Mouse (Mus musculus) forebrain, embryonic 16.5 days (tissue): Measurements from ENCODE around the gene Cryba4. TPM values are rescaled to one million over a fixed set of nuclear protein-coding genes. Genes with fewer than 3 reads are reported as not detected.

Experiments used
- ATAC-seq: fragments of 200-750 bp; cut with Nextera tagmentation; 2 replicates; pipeline ENCODE4 v1.8.0; 2017; ENCODE audit warnings: mild to moderate bottlenecking, moderate library complexity
- H3K27ac ChIP-seq: fragments of 300-500 bp; sonication (generic); 2 replicates; pipeline ENCODE4 v1.5.1; 2014; ENCODE audit warnings: low read length, control low read depth
- H3K27me3 ChIP-seq: fragments of 300-500 bp; sonication (generic); replicated peaks from 2 replicates; pipeline ENCODE4 v1.6.1; 2014; ENCODE audit warnings: low read length; ENCODE audit not compliant: control insufficient read depth, insufficient read depth
- H3K36me3 ChIP-seq: fragments of 300-500 bp; sonication (generic); 2 replicates; pipeline ENCODE4 v1.6.1; 2014; ENCODE audit not compliant: control insufficient read depth, insufficient read depth
- H3K4me1 ChIP-seq: fragments of 300-500 bp; sonication (generic); replicated peaks from 2 replicates; pipeline ENCODE4 v1.6.1; 2014; ENCODE audit warnings: low read length; ENCODE audit not compliant: control insufficient read depth, insufficient read depth
- H3K4me2 ChIP-seq: fragments of 300-500 bp; sonication (generic); 2 replicates; pipeline ENCODE4 v1.6.1; 2014; ENCODE audit warnings: mild to moderate bottlenecking, low read length, control low read depth
- H3K4me3 ChIP-seq: fragments of 300-500 bp; sonication (generic); replicated peaks from 2 replicates; pipeline ENCODE4 v1.5.1; 2014; ENCODE audit warnings: mild to moderate bottlenecking, low read length, control low read depth
- H3K9ac ChIP-seq: fragments of 300-500 bp; sonication (generic); replicated peaks from 2 replicates; pipeline ENCODE4 v1.6.1; 2014; ENCODE audit warnings: low read depth, low read length, control low read depth
- H3K9me3 ChIP-seq: fragments of 300-500 bp; sonication (generic); 2 replicates; pipeline ENCODE4 v1.6.1; 2016; ENCODE audit warnings: low read length; ENCODE audit not compliant: control insufficient read depth
- WGBS: fragments of 180-500 bp; shearing (Covaris S2); extraction: QIAGEN DNeasy Blood & Tissue Kit; methylation state at CpG from one replicate; pipeline ENCODE4 v1.1.7; 2014; 5-methylcytosine and 5-hydroxymethylcytosine counted together
- polyA plus RNA-seq: library from polyadenylated mRNA; unstranded; fragments of >200 nt; fragmentation: Nextera tagmentation; extraction: Ambion mirVana; gene quantifications from 2 replicates; pipeline ENCODE4 v1.2.1, GENCODE M21; 2015

Gene Cryba4
- polyA plus RNA-seq, 1 experiment from 2014 or later, result 1.4 TPM

- Histone ChIP-seq H3K4me1 (peaks cover 12% of the 10 kb centered on the region), H3K4me3 (no peak overlapping the region), H3K9me3 (no peaks in the 10 kb centered on the region), H3K9ac (no peak overlapping the region), H3K27me3 (no peaks in the 10 kb centered on the region), H3K4me2 (no peak overlapping the region), H3K27ac (no peak overlapping the region), H3K36me3 (no peaks in the 10 kb centered on the region)
- 53% methylated on average over 15 of the region's 15 CpGs for WGBS
- ATAC-seq, result no peak
Observed at GRCm38 (mm10) chr5:112280863-112281660, 28.7 kb upstream of the Cryba4 start.

GRCm38 (mm10) chr5:112280151-112280550 lies 27.8 kb upstream of the Cryba4 start:
- 87% methylated on average over 7 of the region's 7 CpGs for WGBS
- H3K4me3 ChIP-seq, result no peak overlapping the region
- no peak overlapping the region for H3K9ac ChIP-seq
- ATAC-seq, result no peak
- no peaks in the 10 kb centered on the region for H3K36me3 ChIP-seq
- H3K4me2 ChIP-seq, result no peak overlapping the region
- no peaks in the 10 kb centered on the region for H3K9me3 ChIP-seq
- no peaks in the 10 kb centered on the region for H3K27me3 ChIP-seq
- H3K27ac ChIP-seq, result no peak overlapping the region
- H3K4me1 ChIP-seq, result peaks cover 17% of the 10 kb centered on the region

DNA sequence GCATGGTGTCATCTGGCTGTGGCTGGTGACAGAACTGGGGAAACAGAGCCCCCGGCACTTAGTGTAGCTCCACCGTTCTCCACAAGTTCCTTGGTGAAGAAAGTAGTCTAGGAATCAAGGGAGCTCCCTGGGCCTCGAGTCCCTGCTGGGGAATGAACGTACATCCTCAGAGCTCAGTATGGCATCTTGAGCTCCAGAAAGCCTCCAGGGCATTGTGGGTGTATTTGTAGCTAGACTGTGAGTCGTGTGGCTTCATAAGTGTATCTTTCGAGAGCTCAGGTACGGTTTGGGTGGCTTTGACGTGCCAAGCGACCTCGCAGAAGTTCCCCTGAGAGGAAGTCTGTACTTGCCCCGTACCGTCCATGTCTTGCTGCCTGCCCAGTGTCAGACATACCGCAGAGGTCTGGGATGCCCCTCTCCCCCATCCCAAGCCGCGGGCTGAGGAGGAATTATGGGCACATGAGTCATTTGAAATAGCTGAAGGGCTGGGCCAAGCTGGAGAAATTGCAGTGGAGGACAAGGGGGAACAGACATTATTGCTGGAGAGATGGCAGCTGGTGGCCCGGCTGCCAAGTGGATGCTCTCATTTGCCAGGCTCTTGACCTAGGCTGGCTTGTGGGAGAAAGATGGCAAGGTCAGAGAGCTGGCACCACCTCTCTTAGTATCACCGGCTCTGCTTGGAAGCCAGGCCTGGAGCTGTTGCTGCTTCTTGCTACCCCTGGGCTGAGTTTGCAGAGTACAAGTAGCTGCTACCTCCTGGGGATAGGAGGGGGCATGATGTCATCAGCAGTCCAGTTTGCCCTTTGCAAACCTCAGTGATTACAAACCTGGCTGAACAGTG lies 27.1 kb upstream of the Cryba4 start:
- H3K36me3 ChIP-seq, result no peaks in the 10 kb centered on the region
- H3K4me2 ChIP-seq, result no peak overlapping the region
- H3K9ac ChIP-seq, result no peak overlapping the region
- no peaks in the 10 kb centered on the region for H3K27me3 ChIP-seq
- no peak for ATAC-seq
- no peak overlapping the region for H3K27ac ChIP-seq
- 89% methylated on average over 17 of the region's 17 CpGs for WGBS
- peaks cover 17% of the 10 kb centered on the region for H3K4me1 ChIP-seq
- H3K4me3 ChIP-seq, result no peak overlapping the region
- H3K9me3 ChIP-seq, result no peaks in the 10 kb centered on the region

DNA sequence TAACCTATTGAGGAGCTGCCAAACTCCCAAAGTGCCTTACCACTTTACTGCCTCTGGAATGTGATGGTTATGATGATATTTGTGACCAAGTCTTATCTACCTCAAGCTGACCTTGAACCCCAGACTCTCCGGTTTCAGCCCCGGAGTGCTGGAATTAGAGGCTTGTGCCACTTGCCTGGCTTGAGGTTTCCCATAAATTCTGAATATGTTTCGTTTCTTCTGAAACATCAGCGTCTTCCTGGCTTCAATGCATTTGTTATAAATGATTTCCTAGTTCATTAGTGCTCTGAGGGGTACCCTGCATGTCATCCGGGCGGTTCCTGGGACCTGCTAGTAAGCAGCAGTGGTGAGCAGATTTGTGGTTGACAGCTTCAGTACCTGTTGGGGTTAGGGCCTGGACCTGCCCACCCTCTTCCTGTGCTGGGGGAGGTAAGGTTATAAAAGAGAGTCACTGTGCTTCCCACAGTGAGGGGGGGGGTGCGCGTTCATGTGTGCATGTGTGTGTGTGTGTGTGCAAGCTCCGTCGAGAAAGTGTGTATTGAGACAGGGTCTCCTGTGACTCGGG lies 25.7 kb upstream of the Cryba4 start:
- H3K9ac ChIP-seq, result no peak overlapping the region
- 91% methylated on average over 11 of the region's 11 CpGs for WGBS
- H3K4me2 ChIP-seq, result no peak overlapping the region

DNA sequence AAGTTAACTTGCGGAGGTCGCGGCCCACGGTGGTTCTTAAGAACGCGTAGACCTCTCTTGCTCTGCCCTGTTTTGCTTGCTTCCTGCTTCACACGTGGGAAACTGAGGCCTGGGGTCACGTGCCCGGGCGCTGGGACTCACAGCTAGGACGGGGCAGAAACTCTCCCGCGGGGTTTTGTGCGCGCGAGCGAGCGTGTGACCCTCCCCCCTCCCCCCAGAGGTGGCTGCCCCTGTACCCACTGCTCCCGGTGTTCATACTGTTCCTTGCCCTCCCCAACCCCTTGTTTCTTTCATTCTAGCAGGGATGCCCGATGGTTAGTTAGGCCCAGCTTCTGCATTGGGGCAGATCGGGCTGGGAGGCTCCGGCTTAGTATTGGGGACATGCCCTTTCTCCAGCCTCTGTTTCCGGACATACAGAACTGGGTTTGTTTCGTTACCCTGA lies 24.6 kb upstream of the Cryba4 start:
- Histone ChIP-seq H3K27me3 (no peaks in the 10 kb centered on the region), H3K36me3 (no peaks in the 10 kb centered on the region), H3K4me2 (peak overlapping the region; percentile 86), H3K9ac (peak overlapping the region; percentile 75), H3K9me3 (no peaks in the 10 kb centered on the region), H3K4me1 (peaks cover 17% of the 10 kb centered on the region), H3K27ac (peak overlapping the region; percentile 46; the same call in 1 of the 2 replicates), H3K4me3 (peak overlapping the region; percentile 80)
- WGBS, result 0% methylated on average over 24 of the region's 24 CpGs
- ATAC-seq, result no peak; the same call in 1 of the 2 replicates

More for the DNA sequence above, 25.7 kb upstream of the Cryba4 start:
- Histone ChIP-seq H3K27me3 (no peaks in the 10 kb centered on the region), H3K4me1 (peaks cover 17% of the 10 kb centered on the region), H3K4me3 (no peak overlapping the region), H3K9me3 (no peaks in the 10 kb centered on the region), H3K27ac (no peak overlapping the region), H3K36me3 (no peaks in the 10 kb centered on the region)
- ATAC-seq, result no peak

- Histone ChIP-seq H3K9me3 (no peaks in the 10 kb centered on the region), H3K36me3 (no peaks in the 10 kb centered on the region), H3K27ac (peak within 1 kb of the TSS; percentile 85), H3K27me3 (no peaks in the 10 kb centered on the region), H3K4me1 (peaks cover 17% of the 10 kb centered on the region), H3K4me3 (peak within 1 kb of the TSS; percentile 80), H3K9ac (peak within 1 kb of the TSS; percentile 75), H3K4me2 (peak within 1 kb of the TSS; percentile 86)
- peak; percentile 93 for ATAC-seq
- under 1% methylated on average over 60 of the region's 62 CpGs for WGBS
Observed at GRCm38 (mm10) chr5:112276267-112276873, 24.1 kb upstream of the Cryba4 start, which contains the start of gene Tpst2. Gene Tpst2 (plus strand): TSS chr5:112276691.

DNA sequence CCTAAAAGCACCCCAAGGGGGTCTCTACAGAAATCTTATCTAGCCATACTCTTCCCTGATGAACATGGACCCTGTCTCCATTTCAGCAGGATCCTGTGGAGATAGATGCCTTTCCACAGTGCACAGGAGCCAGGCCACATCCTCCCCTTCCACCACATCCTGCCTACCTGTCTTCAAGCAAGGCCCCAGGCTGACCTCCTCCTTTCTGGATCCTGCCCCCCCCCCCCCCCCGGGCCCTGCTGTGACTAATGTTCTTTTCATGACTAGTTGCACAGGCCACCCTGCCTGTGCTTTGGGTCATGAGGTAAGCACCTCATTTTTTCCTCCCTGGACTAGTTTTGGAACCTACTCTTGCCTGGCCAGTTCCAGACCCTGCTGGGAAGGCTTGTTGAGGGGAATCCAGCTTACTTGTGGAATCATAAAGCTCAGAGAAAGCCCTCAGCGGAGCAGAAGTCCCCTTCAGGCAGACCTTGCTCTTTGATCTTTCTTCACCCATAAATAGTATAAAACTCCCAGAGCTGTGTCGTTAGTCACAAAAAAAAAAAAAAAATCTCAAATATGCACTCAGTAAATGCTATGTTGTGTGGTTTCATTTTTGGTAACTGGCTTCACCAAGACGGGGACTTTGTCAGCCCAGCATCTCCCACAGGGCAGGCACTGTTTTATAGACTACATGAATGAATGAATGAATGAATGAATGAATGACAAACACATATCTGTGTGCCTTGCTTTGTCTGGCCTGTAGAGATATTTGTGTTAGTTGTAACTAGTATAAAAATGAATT lies 22.9 kb upstream of the Cryba4 start:
- Histone ChIP-seq H3K4me3 (peak overlapping the region; percentile 80; the same call in 1 of the 2 replicates), H3K27ac (no peak overlapping the region), H3K36me3 (no peaks in the 10 kb centered on the region), H3K27me3 (no peaks in the 10 kb centered on the region), H3K9ac (no peak overlapping the region), H3K9me3 (no peaks in the 10 kb centered on the region), H3K4me2 (peak overlapping the region; percentile 54), H3K4me1 (peaks cover 23% of the 10 kb centered on the region)
- 59% methylated on average over 3 of the region's 4 CpGs for WGBS
- ATAC-seq, result no peak

GRCm38 (mm10) chr5:112273746-112274463 lies 21.6 kb upstream of the Cryba4 start:
- H3K9ac ChIP-seq, result no peak overlapping the region
- no peak overlapping the region for H3K4me2 ChIP-seq

More at GRCm38 (mm10) chr5:112273746-112274463, 21.6 kb upstream of the Cryba4 start:
- H3K27me3 ChIP-seq, result no peaks in the 10 kb centered on the region
- H3K4me3 ChIP-seq, result no peak overlapping the region
- no peaks in the 10 kb centered on the region for H3K36me3 ChIP-seq
- no peak overlapping the region for H3K27ac ChIP-seq
- WGBS, result 61% methylated on average over 2 of the region's 2 CpGs
- peaks cover 23% of the 10 kb centered on the region for H3K4me1 ChIP-seq
- no peaks in the 10 kb centered on the region for H3K9me3 ChIP-seq
- ATAC-seq, result no peak
